Mouse (Mus musculus): ENCODE results near the gene Slc26a6. TPM values are rescaled to one million over a fixed set of nuclear protein-coding genes. Genes with fewer than 3 reads are reported as not detected.

Slc26a6 gene
- total and polyA plus RNA-seq, 2 experiments: 5.4 to 5.6 TPM

DNA sequence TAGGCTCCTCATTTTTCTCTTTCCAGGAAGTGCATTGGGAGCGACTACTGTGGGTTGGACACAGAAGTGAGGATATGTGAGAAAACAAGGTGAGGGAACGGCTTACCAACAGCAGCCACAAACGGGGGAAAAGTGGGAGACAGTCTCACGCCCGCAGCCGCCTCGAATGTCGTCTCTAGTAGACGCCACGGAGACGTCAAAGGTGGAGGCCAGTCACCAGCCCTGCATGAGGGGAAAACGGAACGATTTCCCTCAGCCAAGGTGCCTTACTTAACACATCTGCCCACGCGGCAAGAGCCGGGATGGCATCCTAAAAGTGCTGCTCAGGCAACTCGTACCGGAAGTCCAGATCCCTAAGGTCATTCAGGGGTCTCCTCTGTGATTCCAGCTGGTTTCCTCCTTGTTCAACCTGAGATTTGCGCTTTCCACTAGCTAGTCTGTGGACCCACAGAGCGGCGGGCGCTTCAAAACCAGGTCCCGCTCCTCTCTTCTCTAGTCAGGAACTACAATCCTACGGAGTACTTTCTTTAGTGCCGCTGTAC lies 28.9 kb upstream of the Slc26a6 start:
- WGBS: 10% methylated on average over 25 of the region's 25 CpGs
- H3K9ac ChIP-seq (ENCODE audit: low read depth, low read length): no peak overlapping the region
- no peak overlapping the region for H3K4me3 ChIP-seq (ENCODE audit: insufficient read depth, low read depth, low read length)
- peaks cover 4% of the 10 kb centered on the region; the same call in 1 of the 2 replicates for H3K4me1 ChIP-seq (ENCODE audit: control insufficient read depth, insufficient read depth, low read length)
- TF ChIP-seq CTCF (IDR thresholded peaks at IDR 0.05; ENCODE audit: low read depth, low read length) (no peak), POLR2A (IDR thresholded peaks at IDR 0.05; ENCODE audit: extremely low read depth, insufficient read depth, low read length) (no peak)
- DNase-seq (ENCODE audit: extremely low read depth, low read depth, low spot score): no peak
- no peak overlapping the region for H3K27ac ChIP-seq (replicated peaks; ENCODE audit: insufficient read depth, low read depth, low read length)
- H3K27me3 ChIP-seq (ENCODE audit: control insufficient read depth, insufficient read depth, low read length): peaks cover 28% of the 10 kb centered on the region
- no peaks in the 10 kb centered on the region for H3K36me3 ChIP-seq (ENCODE audit: control insufficient read depth, insufficient read depth, low read length)
- H3K79me2 ChIP-seq (ENCODE audit: control insufficient read depth, insufficient read depth, low read length): no peaks in the 10 kb centered on the region

DNA sequence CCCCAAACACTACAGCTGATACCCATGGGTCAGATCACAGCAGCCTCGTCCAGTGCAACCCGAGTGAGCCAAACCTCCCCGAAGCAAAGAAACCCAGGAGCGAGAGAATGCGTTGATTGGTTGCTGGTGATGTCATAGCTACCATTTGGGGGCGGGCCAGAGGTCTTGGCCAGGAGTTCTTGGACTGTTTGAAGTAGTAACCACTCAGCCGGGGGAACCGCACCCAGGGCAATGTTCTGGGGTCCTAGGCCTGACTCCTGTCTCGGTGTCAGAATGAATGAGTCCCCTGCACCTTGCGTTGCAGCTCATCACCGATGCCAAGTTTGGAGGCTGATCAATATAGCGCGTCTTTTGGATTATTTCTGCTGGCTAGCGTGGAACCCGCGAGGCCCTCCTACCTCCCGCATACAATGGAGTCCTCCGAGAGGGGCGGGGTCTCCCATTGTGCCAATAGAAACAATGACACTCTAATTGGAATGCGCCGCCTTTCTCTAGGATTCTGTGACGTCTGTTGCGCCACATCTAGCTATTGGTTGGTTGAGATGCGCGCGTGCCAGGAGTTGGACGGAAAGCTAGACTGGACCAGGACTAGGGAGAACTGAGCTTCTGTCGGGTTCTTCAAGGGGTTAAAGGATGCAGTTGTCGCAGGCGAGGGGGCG lies 28.2 kb upstream of the Slc26a6 start:
- Histone ChIP-seq H3K4me3 (ENCODE audit: insufficient read depth, low read depth, low read length) (no peak overlapping the region), H3K27me3 (ENCODE audit: control insufficient read depth, insufficient read depth, low read length) (peaks cover 28% of the 10 kb centered on the region), H3K9ac (ENCODE audit: low read depth, low read length) (no peak overlapping the region), H3K4me1 (ENCODE audit: control insufficient read depth, insufficient read depth, low read length) (peaks cover 4% of the 10 kb centered on the region; the same call in 1 of the 2 replicates), H3K79me2 (ENCODE audit: control insufficient read depth, insufficient read depth, low read length) (no peaks in the 10 kb centered on the region), H3K36me3 (ENCODE audit: control insufficient read depth, insufficient read depth, low read length) (no peaks in the 10 kb centered on the region), H3K27ac (replicated peaks; ENCODE audit: insufficient read depth, low read depth, low read length) (no peak overlapping the region)
- TF ChIP-seq CTCF (IDR thresholded peaks at IDR 0.05; ENCODE audit: low read depth, low read length) (no peak), POLR2A (IDR thresholded peaks at IDR 0.05; ENCODE audit: extremely low read depth, insufficient read depth, low read length) (no peak)
- DNase-seq (ENCODE audit: extremely low read depth, low read depth, low spot score): no peak
- WGBS: 4% methylated on average over 31 of the region's 31 CpGs

- Histone ChIP-seq H3K4me1 (ENCODE audit: control insufficient read depth, insufficient read depth, low read length) (peaks cover 4% of the 10 kb centered on the region; the same call in 1 of the 2 replicates), H3K36me3 (ENCODE audit: control insufficient read depth, insufficient read depth, low read length) (no peaks in the 10 kb centered on the region), H3K4me3 (ENCODE audit: insufficient read depth, low read depth, low read length) (peak within 1 kb of the TSS; percentile 40; the same call in 1 of the 2 replicates), H3K9ac (ENCODE audit: low read depth, low read length) (no peak within 1 kb of the TSS), H3K27me3 (ENCODE audit: control insufficient read depth, insufficient read depth, low read length) (peaks cover 28% of the 10 kb centered on the region), H3K79me2 (ENCODE audit: control insufficient read depth, insufficient read depth, low read length) (no peaks in the 10 kb centered on the region), H3K27ac (replicated peaks; ENCODE audit: insufficient read depth, low read depth, low read length) (no peak within 1 kb of the TSS)
- DNase-seq (ENCODE audit: extremely low read depth, low read depth, low spot score): no peak
- WGBS: 5% methylated on average over 65 of the region's 70 CpGs
- no peak for TF ChIP-seq CTCF (IDR thresholded peaks at IDR 0.05; ENCODE audit: low read depth, low read length)
- TF ChIP-seq POLR2A (IDR thresholded peaks at IDR 0.05; ENCODE audit: extremely low read depth, insufficient read depth, low read length): no peak
These were observed 27.0 kb upstream of the Slc26a6 start, which contains the start of gene Celsr3 for GRCm38 (mm10) chr9:108825820-108826699. Gene Celsr3 (plus strand): TSS chr9:108826320.

GRCm38 (mm10) chr9:108826700-108827340 lies 26.3 kb upstream of the Slc26a6 start:
- no peaks in the 10 kb centered on the region for H3K36me3 ChIP-seq (ENCODE audit: control insufficient read depth, insufficient read depth, low read length)
- H3K79me2 ChIP-seq (ENCODE audit: control insufficient read depth, insufficient read depth, low read length): no peaks in the 10 kb centered on the region
- H3K27ac ChIP-seq (replicated peaks; ENCODE audit: insufficient read depth, low read depth, low read length): no peak overlapping the region
- H3K9ac ChIP-seq (ENCODE audit: low read depth, low read length): no peak overlapping the region
- DNase-seq (ENCODE audit: extremely low read depth, low read depth, low spot score): no peak
- peaks cover 32% of the 10 kb centered on the region for H3K27me3 ChIP-seq (ENCODE audit: control insufficient read depth, insufficient read depth, low read length)
- no peak for TF ChIP-seq POLR2A (IDR thresholded peaks at IDR 0.05; ENCODE audit: extremely low read depth, insufficient read depth, low read length)
- TF ChIP-seq CTCF (IDR thresholded peaks at IDR 0.05; ENCODE audit: low read depth, low read length): peak; percentile 50
- H3K4me3 ChIP-seq (ENCODE audit: insufficient read depth, low read depth, low read length): peak overlapping the region; percentile 40; the same call in 1 of the 2 replicates
- 3% methylated on average over 39 of the region's 39 CpGs for WGBS
- peaks cover 8% of the 10 kb centered on the region; the same call in 1 of the 2 replicates for H3K4me1 ChIP-seq (ENCODE audit: control insufficient read depth, insufficient read depth, low read length)

- Histone ChIP-seq H3K4me3 (ENCODE audit: insufficient read depth, low read depth, low read length) (peak overlapping the region; percentile 40; the same call in 1 of the 2 replicates), H3K36me3 (ENCODE audit: control insufficient read depth, insufficient read depth, low read length) (no peaks in the 10 kb centered on the region), H3K27ac (replicated peaks; ENCODE audit: insufficient read depth, low read depth, low read length) (no peak overlapping the region), H3K27me3 (ENCODE audit: control insufficient read depth, insufficient read depth, low read length) (peaks cover 35% of the 10 kb centered on the region), H3K4me1 (ENCODE audit: control insufficient read depth, insufficient read depth, low read length) (peaks cover 12% of the 10 kb centered on the region; the same call in 1 of the 2 replicates), H3K9ac (ENCODE audit: low read depth, low read length) (no peak overlapping the region), H3K79me2 (ENCODE audit: control insufficient read depth, insufficient read depth, low read length) (no peaks in the 10 kb centered on the region)
- WGBS: 5% methylated on average over 34 of the region's 34 CpGs
- TF ChIP-seq CTCF (IDR thresholded peaks at IDR 0.05; ENCODE audit: low read depth, low read length): no peak
- TF ChIP-seq POLR2A (IDR thresholded peaks at IDR 0.05; ENCODE audit: extremely low read depth, insufficient read depth, low read length): no peak
- DNase-seq (ENCODE audit: extremely low read depth, low read depth, low spot score): no peak
These were observed 25.6 kb upstream of the Slc26a6 start for GRCm38 (mm10) chr9:108827454-108827853.

All from liver, adult 2 months (tissue).